Mouse (Mus musculus): ENCODE data around the gene Hoxc11. TPM values are rescaled to one million over a fixed set of nuclear protein-coding genes. Genes with fewer than 3 reads are reported as not detected.

The Hoxc11 gene
- total and polyA plus RNA-seq, 2 experiments, result not detected

DNA sequence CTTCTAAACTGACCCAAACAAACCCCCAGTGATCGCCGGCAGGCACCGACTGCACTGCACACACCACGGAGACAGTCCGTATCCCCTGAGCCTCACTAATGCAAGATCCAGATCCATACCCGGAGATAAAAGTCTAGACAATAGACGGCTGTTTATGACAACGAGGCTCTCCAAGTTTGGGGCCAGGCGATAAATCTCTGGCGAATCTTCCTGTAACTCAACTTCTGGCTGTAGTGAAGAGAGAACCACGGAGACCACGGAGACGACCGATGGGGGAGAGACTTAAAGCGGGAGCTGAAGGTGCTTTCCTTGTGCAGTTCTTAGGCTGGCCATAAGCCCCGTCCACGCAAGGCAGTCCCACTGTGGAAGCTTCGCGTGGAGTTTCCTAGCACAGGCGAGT, 4.5 kb upstream of the Hoxc11 start:
- DNase-seq (ENCODE audit: extremely low read depth, low read depth, low spot score), result no peak
- no peak overlapping the region for H3K9ac ChIP-seq (ENCODE audit: low read depth, low read length)
- TF ChIP-seq CTCF (IDR thresholded peaks at IDR 0.05; ENCODE audit: low read depth, low read length) (no peak), POLR2A (IDR thresholded peaks at IDR 0.05; ENCODE audit: extremely low read depth, insufficient read depth, low read length) (no peak)
- H3K36me3 ChIP-seq (ENCODE audit: control insufficient read depth, insufficient read depth, low read length), result no peaks in the 10 kb centered on the region
- WGBS, result 6% methylated on average over 20 of the region's 20 CpGs
- H3K4me3 ChIP-seq (ENCODE audit: insufficient read depth, low read depth, low read length), result no peak overlapping the region
- H3K27ac ChIP-seq (replicated peaks; ENCODE audit: insufficient read depth, low read depth, low read length), result no peak overlapping the region
- H3K4me1 ChIP-seq (ENCODE audit: control insufficient read depth, insufficient read depth, low read length), result no peaks in the 10 kb centered on the region
- H3K27me3 ChIP-seq (ENCODE audit: control insufficient read depth, insufficient read depth, low read length), result peaks cover 30% of the 10 kb centered on the region
- H3K79me2 ChIP-seq (ENCODE audit: control insufficient read depth, insufficient read depth, low read length), result no peaks in the 10 kb centered on the region

DNA sequence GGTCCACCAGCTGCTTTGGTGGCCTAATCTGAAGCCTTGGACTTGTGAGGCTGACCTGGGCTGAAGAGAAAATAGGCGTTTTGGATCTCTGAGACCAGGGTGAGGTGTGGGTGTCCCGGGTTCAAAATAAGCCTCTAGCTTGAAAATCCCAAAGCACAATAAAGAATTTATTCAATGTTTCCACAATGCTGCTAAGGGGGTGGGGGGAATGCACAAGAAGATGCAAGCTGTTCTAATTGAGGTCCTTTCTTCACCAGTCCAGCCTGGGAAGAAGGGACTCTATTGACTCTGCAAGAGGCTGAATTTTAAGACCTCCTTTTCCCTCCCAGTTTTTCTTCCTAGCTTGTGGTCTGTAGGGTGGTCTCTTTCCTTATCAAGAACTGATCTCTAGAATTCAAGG, 3.4 kb upstream of the Hoxc11 start:
- Histone ChIP-seq H3K79me2 (ENCODE audit: control insufficient read depth, insufficient read depth, low read length) (no peaks in the 10 kb centered on the region), H3K27me3 (ENCODE audit: control insufficient read depth, insufficient read depth, low read length) (peaks cover 37% of the 10 kb centered on the region), H3K4me3 (ENCODE audit: insufficient read depth, low read depth, low read length) (no peak overlapping the region), H3K4me1 (ENCODE audit: control insufficient read depth, insufficient read depth, low read length) (no peaks in the 10 kb centered on the region), H3K27ac (replicated peaks; ENCODE audit: insufficient read depth, low read depth, low read length) (no peak overlapping the region), H3K36me3 (ENCODE audit: control insufficient read depth, insufficient read depth, low read length) (no peaks in the 10 kb centered on the region), H3K9ac (ENCODE audit: low read depth, low read length) (no peak overlapping the region)
- DNase-seq (ENCODE audit: extremely low read depth, low read depth, low spot score), result no peak
- TF ChIP-seq CTCF (IDR thresholded peaks at IDR 0.05; ENCODE audit: low read depth, low read length), result no peak
- no peak for TF ChIP-seq POLR2A (IDR thresholded peaks at IDR 0.05; ENCODE audit: extremely low read depth, insufficient read depth, low read length)
- 10% methylated on average over 2 of the region's 2 CpGs for WGBS

DNA sequence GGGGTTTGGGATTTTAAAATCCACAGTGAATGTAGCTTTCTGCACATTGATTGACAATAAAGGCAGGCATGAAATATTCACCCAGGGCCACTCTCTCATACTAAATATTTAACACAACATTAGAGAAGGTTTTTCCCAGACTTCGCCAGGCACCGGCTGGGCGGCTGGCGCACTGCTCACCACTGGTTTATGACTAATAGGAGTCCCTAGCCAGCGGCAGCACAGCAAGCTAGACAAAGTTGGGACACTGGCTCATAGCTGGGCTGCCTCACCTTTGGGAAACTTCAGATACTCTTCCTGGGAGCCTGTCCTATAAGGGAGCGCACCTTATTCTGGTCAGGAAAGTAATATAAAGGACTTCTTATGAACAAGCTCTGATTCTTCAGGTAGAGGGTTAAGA, 666 bp upstream of the Hoxc11 start:
- WGBS, result 10% methylated on average over 6 of the region's 6 CpGs
- H3K27me3 ChIP-seq (ENCODE audit: control insufficient read depth, insufficient read depth, low read length), result peaks cover 40% of the 10 kb centered on the region
- no peaks in the 10 kb centered on the region for H3K4me1 ChIP-seq (ENCODE audit: control insufficient read depth, insufficient read depth, low read length)
- no peak overlapping the region for H3K27ac ChIP-seq (replicated peaks; ENCODE audit: insufficient read depth, low read depth, low read length)
- DNase-seq (ENCODE audit: extremely low read depth, low read depth, low spot score), result no peak
- no peaks in the 10 kb centered on the region for H3K79me2 ChIP-seq (ENCODE audit: control insufficient read depth, insufficient read depth, low read length)
- TF ChIP-seq POLR2A (IDR thresholded peaks at IDR 0.05; ENCODE audit: extremely low read depth, insufficient read depth, low read length) (no peak), CTCF (IDR thresholded peaks at IDR 0.05; ENCODE audit: low read depth, low read length) (no peak)
- no peak overlapping the region for H3K4me3 ChIP-seq (ENCODE audit: insufficient read depth, low read depth, low read length)
- H3K36me3 ChIP-seq (ENCODE audit: control insufficient read depth, insufficient read depth, low read length), result no peaks in the 10 kb centered on the region
- H3K9ac ChIP-seq (ENCODE audit: low read depth, low read length), result no peak overlapping the region

DNA sequence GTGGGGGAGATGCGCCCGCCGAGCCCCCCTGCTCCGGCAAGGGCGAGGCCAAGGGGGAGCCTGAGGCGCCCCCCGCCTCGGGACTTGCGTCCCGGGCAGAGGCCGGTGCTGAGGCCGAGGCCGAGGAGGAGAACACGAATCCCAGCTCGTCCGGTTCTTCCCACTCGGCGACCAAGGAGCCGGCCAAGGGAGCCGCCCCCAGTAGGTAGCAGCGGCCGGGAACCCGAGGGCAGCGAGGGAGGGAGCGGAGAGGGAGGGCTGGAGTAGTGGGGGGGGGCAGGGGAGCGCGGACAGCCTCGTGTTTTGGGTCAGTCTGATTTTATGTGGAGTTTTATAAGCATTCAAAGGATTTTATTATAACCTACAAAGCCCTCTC, 768 bp downstream of the Hoxc11 start:
- Histone ChIP-seq H3K27ac (replicated peaks; ENCODE audit: insufficient read depth, low read depth, low read length) (no peak overlapping the region), H3K4me1 (ENCODE audit: control insufficient read depth, insufficient read depth, low read length) (no peaks in the 10 kb centered on the region), H3K4me3 (ENCODE audit: insufficient read depth, low read depth, low read length) (no peak overlapping the region), H3K27me3 (ENCODE audit: control insufficient read depth, insufficient read depth, low read length) (peaks cover 32% of the 10 kb centered on the region), H3K36me3 (ENCODE audit: control insufficient read depth, insufficient read depth, low read length) (no peaks in the 10 kb centered on the region), H3K9ac (ENCODE audit: low read depth, low read length) (no peak overlapping the region), H3K79me2 (ENCODE audit: control insufficient read depth, insufficient read depth, low read length) (no peaks in the 10 kb centered on the region)
- no peak for DNase-seq (ENCODE audit: extremely low read depth, low read depth, low spot score)
- no peak for TF ChIP-seq CTCF (IDR thresholded peaks at IDR 0.05; ENCODE audit: low read depth, low read length)
- no peak for TF ChIP-seq POLR2A (IDR thresholded peaks at IDR 0.05; ENCODE audit: extremely low read depth, insufficient read depth, low read length)
- 2% methylated on average over 28 of the region's 28 CpGs for WGBS

DNA sequence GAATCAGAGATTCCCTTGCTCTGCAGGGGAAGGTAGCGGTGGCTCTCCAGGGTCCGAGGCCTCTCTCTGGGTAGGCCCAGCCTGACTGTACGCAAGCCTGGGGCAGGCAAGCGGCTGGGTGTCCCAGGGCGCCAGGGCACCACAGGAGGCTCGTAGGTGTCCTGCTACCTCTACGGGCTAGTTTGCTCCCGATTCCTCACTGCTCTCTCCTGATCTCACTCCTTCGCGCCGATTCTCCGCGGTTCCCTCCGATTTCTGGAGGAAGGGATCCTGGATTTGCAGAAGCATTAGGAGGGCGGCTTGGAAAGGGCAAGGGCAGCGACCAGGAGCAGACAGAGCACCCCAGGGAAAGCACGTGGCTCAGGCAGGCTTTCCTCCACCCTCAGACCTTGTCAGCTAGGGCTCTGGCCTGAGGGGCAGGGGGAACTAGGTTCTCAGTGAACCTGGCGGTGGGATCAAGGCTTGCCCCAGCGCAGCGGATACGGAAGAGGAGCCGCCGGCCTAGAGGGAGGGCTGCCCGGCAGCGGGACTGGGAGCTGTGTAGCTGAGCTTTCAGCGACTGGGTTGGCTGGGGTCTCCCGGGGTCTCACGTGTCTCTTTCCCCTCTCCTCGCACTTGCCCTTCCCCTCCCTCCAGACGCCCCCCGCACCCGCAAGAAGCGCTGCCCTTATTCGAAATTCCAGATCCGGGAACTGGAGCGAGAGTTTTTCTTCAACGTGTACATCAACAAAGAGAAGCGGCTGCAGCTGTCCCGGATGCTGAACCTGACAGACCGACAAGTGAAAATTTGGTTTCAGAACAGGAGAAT, 1.8 kb downstream of the Hoxc11 start:
- Histone ChIP-seq H3K36me3 (ENCODE audit: control insufficient read depth, insufficient read depth, low read length) (no peaks in the 10 kb centered on the region), H3K9ac (ENCODE audit: low read depth, low read length) (no peak overlapping the region), H3K79me2 (ENCODE audit: control insufficient read depth, insufficient read depth, low read length) (no peaks in the 10 kb centered on the region), H3K4me3 (ENCODE audit: insufficient read depth, low read depth, low read length) (no peak overlapping the region), H3K27me3 (ENCODE audit: control insufficient read depth, insufficient read depth, low read length) (peaks cover 31% of the 10 kb centered on the region), H3K4me1 (ENCODE audit: control insufficient read depth, insufficient read depth, low read length) (no peaks in the 10 kb centered on the region), H3K27ac (replicated peaks; ENCODE audit: insufficient read depth, low read depth, low read length) (no peak overlapping the region)
- TF ChIP-seq POLR2A (IDR thresholded peaks at IDR 0.05; ENCODE audit: extremely low read depth, insufficient read depth, low read length) (no peak), CTCF (IDR thresholded peaks at IDR 0.05; ENCODE audit: low read depth, low read length) (no peak)
- no peak for DNase-seq (ENCODE audit: extremely low read depth, low read depth, low spot score)
- 4% methylated on average over 40 of the region's 40 CpGs for whole genome bisulfite sequencing

DNA sequence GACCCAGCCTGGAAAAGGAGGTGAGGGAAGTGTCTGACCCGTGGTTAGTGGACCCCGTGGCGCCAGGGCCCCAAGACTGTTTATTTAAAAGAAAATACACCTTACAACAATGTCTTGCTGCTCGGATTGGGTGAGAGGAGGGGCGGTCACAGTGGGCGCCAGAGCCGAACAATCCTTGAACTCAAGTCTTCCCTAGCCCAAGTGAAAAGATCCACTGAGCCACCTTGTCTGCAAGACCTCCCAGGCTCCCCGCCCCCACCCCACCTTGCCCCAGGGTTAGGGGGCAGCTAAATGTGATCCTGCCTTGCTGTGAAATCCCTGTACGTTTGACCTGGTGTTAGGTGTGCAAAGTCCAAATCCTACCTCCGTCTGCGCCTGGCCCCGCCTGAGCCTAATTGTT, 2.7 kb downstream of the Hoxc11 start:
- TF ChIP-seq POLR2A (IDR thresholded peaks at IDR 0.05; ENCODE audit: extremely low read depth, insufficient read depth, low read length) (no peak), CTCF (IDR thresholded peaks at IDR 0.05; ENCODE audit: low read depth, low read length) (no peak)
- 6% methylated on average over 12 of the region's 12 CpGs for whole genome bisulfite sequencing
- Histone ChIP-seq H3K27ac (replicated peaks; ENCODE audit: insufficient read depth, low read depth, low read length) (no peak overlapping the region), H3K27me3 (ENCODE audit: control insufficient read depth, insufficient read depth, low read length) (peaks cover 31% of the 10 kb centered on the region), H3K4me1 (ENCODE audit: control insufficient read depth, insufficient read depth, low read length) (no peaks in the 10 kb centered on the region), H3K36me3 (ENCODE audit: control insufficient read depth, insufficient read depth, low read length) (no peaks in the 10 kb centered on the region), H3K79me2 (ENCODE audit: control insufficient read depth, insufficient read depth, low read length) (no peaks in the 10 kb centered on the region), H3K9ac (ENCODE audit: low read depth, low read length) (no peak overlapping the region), H3K4me3 (ENCODE audit: insufficient read depth, low read depth, low read length) (no peak overlapping the region)
- DNase-seq (ENCODE audit: extremely low read depth, low read depth, low spot score), result no peak

Data from liver, adult 2 months (tissue).